Mouse (Mus musculus) forebrain, embryonic 14.5 days (tissue): ENCODE data around the gene Fam78b. TPM values are rescaled to one million over a fixed set of nuclear protein-coding genes. Genes with fewer than 3 reads are reported as not detected.

Experiments used
- ATAC-seq: fragments of 200-750 bp; cut with Nextera tagmentation; 2 replicates; pipeline ENCODE4 v1.8.0; 2017; ENCODE audit warnings: mild to moderate bottlenecking, moderate library complexity
- DNase-seq: peaks from one replicate; pipeline ENCODE4 v3.0.0-alpha.2; 2015; ENCODE audit warnings: low spot score
- H3K27ac ChIP-seq: fragments of 300-500 bp; sonication (generic); 2 replicates; pipeline ENCODE4 v1.5.1; 2014; ENCODE audit warnings: low read depth, mild to moderate bottlenecking, control low read depth, low read length, moderate library complexity
- H3K27me3 ChIP-seq: fragments of 300-500 bp; sonication (generic); replicated peaks from 2 replicates; pipeline ENCODE4 v1.6.1; 2014; ENCODE audit warnings: low read length, control low read depth, mixed read lengths; ENCODE audit not compliant: control insufficient read depth, insufficient read depth
- H3K36me3 ChIP-seq: fragments of 300-500 bp; sonication (generic); 2 replicates; pipeline ENCODE4 v1.6.1; 2014; ENCODE audit warnings: low read length, control low read depth; ENCODE audit not compliant: control insufficient read depth, insufficient read depth
- H3K4me1 ChIP-seq: fragments of 300-500 bp; sonication (generic); 2 replicates; pipeline ENCODE4 v1.6.1; 2014; ENCODE audit warnings: antibody characterized with exemption, low read length, control low read depth; ENCODE audit not compliant: control insufficient read depth, insufficient read depth
- H3K4me2 ChIP-seq: fragments of 300-500 bp; sonication (generic); 2 replicates; pipeline ENCODE4 v1.6.1; 2014; ENCODE audit warnings: mild to moderate bottlenecking, control low read depth, low read length
- H3K4me3 ChIP-seq: fragments of 300-500 bp; sonication (generic); 2 replicates; pipeline ENCODE4 v1.5.1; 2014; ENCODE audit warnings: low read depth, low read length, control low read depth
- H3K9ac ChIP-seq: fragments of 300-500 bp; sonication (generic); 2 replicates; pipeline ENCODE4 v1.6.1; 2014; ENCODE audit warnings: mild to moderate bottlenecking, low read length, control low read depth, moderate library complexity
- H3K9me3 ChIP-seq: fragments of 300-500 bp; sonication (generic); replicated peaks from 2 replicates; pipeline ENCODE4 v1.6.1; 2016; ENCODE audit warnings: low read length, control low read depth, mixed read lengths; ENCODE audit not compliant: control insufficient read depth
- WGBS: fragments of 180-500 bp; shearing (Covaris S2); extraction: QIAGEN DNeasy Blood & Tissue Kit; methylation state at CpG from one replicate; pipeline ENCODE4 v1.1.7; 2014; 5-methylcytosine and 5-hydroxymethylcytosine counted together
- polyA plus RNA-seq: library from polyadenylated mRNA; unstranded; fragments of >200 nt; fragmentation: Nextera tagmentation; extraction: Ambion mirVana; gene quantifications from 2 replicates; pipeline ENCODE4 v1.2.1, GENCODE M21; 2014

Gene Fam78b
- polyA plus RNA-seq, result 5.9 and 7.0 TPM in 2 replicates

DNA sequence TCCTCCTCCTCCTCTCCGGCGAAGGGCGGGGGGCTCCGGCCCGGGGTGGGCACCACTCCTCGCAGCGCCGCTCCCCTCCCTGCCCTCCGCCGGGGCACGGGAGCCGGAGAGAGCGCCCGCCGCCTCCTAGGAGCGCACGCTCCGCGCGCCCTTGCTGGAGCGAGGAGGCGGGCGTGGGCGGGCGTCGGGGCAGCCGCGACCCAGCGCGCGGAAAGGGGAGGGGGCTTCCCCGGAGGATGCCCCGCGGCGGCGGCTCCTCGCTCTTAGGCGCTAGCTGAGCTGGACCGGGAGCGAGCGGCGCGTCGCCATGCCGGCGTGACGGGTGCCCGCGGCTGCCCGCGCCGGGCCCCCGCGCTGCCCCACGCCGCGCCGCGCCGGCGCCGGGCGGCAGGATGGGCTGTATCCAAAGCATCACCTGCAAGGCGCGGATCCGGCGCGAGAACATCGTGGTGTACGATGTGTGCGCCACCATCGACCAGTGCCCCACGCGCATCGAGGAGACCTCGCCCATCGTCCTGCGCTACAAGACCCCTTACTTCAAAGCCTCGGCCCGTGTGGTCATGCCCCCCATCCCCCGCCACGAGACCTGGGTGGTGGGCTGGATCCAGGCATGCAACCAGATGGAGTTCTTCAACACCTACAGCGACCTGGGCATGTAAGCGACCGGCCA lies at the start of gene Fam78b:
Fam78b (plus strand) TSS at position 244 of the 670 bp plus-strand sequence.
- Histone ChIP-seq H3K27me3 (no peaks in the 10 kb centered on the region), H3K9me3 (no peaks in the 10 kb centered on the region), H3K36me3 (no peaks in the 10 kb centered on the region), H3K4me1 (peaks cover 2% of the 10 kb centered on the region; the same call in 1 of the 2 replicates), H3K9ac (peak within 1 kb of the TSS; percentile 88), H3K4me3 (peak within 1 kb of the TSS; percentile 73), H3K27ac (peak within 1 kb of the TSS; percentile 93), H3K4me2 (peak within 1 kb of the TSS; percentile 83)
- under 1% methylated on average over 48 of the region's 85 CpGs for WGBS
- peak; percentile 61 for DNase-seq
- peak; percentile 74 for ATAC-seq

DNA sequence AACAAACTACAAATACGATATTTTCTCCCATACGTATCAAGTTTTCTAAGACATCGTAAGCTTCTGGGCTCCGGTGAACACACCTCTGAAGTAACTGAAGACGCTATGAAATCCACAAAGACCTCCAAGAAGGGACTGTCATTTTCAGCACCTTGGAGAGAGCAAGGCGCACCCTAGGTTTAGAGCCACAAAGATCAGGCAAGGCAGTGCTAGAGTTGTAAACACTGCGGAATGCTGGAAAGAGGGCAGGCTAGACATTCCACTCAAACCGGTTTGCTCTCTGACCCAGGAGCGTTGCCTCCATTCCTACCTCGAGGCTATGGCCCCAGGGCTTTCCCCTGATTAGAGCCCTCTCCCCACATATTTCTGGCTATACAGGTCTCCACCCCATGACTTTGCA lies 36.7 kb upstream of the Fam78b start:
- H3K9me3 ChIP-seq, result no peaks in the 10 kb centered on the region
- H3K9ac ChIP-seq, result no peak overlapping the region
- H3K27ac ChIP-seq, result no peak overlapping the region
- H3K36me3 ChIP-seq, result no peaks in the 10 kb centered on the region
- ATAC-seq (no peak), DNase-seq (peak; percentile 30)
- H3K27me3 ChIP-seq, result no peaks in the 10 kb centered on the region
- no peaks in the 10 kb centered on the region for H3K4me1 ChIP-seq
- no peak overlapping the region for H3K4me2 ChIP-seq
- 32% methylated on average over 10 of the region's 10 CpGs for WGBS
- H3K4me3 ChIP-seq, result no peak overlapping the region

DNA sequence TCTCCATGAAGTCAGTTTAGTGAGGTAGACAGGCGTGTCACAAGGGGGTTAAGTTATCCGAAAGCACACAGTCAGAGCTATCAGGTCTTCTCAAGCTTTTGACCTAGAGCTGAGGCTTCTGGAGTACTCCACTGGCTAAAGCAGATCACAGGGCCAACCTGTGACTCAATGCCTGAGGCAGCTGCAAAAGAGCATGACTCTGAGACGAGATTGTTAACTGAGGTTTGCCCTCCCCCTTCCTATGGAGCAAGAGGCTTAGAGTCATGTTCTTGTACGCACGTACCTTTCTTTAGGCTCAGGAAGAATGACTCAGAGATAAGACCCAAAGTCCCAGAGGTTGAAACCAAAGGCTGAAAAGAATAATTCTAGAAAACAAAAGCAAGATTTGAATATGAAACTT lies 32.9 kb upstream of the Fam78b start:
- no peak for ATAC-seq
- DNase-seq, result no peak
- WGBS, result 71% methylated on average over 5 of the region's 5 CpGs

DNA sequence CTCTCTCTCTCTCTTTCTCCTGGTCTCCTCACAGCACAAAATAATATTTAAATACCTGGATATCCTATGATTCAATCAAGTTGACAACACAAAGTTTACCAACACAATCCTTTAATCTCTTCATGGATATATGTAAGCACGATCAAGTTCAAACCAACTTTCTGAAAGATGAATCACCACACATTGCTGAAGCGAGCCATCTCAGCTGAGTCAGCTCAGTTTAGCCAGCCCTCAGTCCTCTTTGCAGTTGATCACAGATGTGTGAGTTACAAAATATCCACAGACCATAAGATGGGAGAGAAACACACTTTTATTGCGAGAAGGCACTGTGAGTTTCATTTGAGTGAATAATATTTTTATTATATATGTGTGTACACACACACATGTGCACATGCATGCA lies 27.5 kb upstream of the Fam78b start:
- no peaks in the 10 kb centered on the region for H3K36me3 ChIP-seq

More for the DNA sequence above, 32.9 kb upstream of the Fam78b start:
- no peak overlapping the region for H3K27ac ChIP-seq
- no peak overlapping the region for H3K9ac ChIP-seq
- no peaks in the 10 kb centered on the region for H3K27me3 ChIP-seq
- no peak overlapping the region for H3K4me2 ChIP-seq
- no peaks in the 10 kb centered on the region for H3K9me3 ChIP-seq
- no peaks in the 10 kb centered on the region for H3K36me3 ChIP-seq
- no peaks in the 10 kb centered on the region for H3K4me1 ChIP-seq
- no peak overlapping the region for H3K4me3 ChIP-seq

DNA sequence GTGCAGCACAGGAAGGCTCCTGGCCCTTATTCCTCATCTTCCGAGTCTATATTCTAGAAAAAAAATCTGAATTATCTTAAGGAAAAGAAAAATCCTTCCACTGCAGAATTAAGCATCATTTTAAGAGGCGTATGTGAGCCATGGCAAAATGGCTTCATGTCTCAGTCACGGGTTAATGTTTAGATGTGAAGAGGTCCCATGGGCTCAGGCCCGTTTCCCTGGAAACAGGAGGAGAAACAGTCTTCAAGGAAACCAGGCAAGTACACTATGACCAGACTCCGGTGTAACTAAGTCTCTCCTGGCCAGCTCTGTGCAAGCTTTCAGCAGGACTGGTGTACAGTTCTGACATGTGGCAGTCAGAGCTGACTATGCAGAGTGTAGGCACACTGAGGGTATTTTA lies 22.6 kb upstream of the Fam78b start:
- H3K9ac ChIP-seq, result no peak overlapping the region
- no peak overlapping the region for H3K27ac ChIP-seq
- no peak overlapping the region for H3K4me3 ChIP-seq
- no peaks in the 10 kb centered on the region for H3K36me3 ChIP-seq
- ATAC-seq (no peak), DNase-seq (no peak)
- 86% methylated on average over 5 of the region's 5 CpGs for WGBS
- H3K4me2 ChIP-seq, result no peak overlapping the region
- H3K4me1 ChIP-seq, result no peaks in the 10 kb centered on the region
- no peaks in the 10 kb centered on the region for H3K9me3 ChIP-seq
- no peaks in the 10 kb centered on the region for H3K27me3 ChIP-seq

More for the DNA sequence above, 27.5 kb upstream of the Fam78b start:
- DNase-seq (no peak), ATAC-seq (no peak)
- H3K4me1 ChIP-seq, result no peaks in the 10 kb centered on the region
- no peak overlapping the region for H3K4me2 ChIP-seq
- H3K9me3 ChIP-seq, result no peaks in the 10 kb centered on the region
- whole genome bisulfite sequencing, result 90% methylated on average over 3 of the region's 3 CpGs
- no peak overlapping the region for H3K4me3 ChIP-seq
- H3K9ac ChIP-seq, result no peak overlapping the region
- H3K27me3 ChIP-seq, result no peaks in the 10 kb centered on the region
- no peak overlapping the region for H3K27ac ChIP-seq

DNA sequence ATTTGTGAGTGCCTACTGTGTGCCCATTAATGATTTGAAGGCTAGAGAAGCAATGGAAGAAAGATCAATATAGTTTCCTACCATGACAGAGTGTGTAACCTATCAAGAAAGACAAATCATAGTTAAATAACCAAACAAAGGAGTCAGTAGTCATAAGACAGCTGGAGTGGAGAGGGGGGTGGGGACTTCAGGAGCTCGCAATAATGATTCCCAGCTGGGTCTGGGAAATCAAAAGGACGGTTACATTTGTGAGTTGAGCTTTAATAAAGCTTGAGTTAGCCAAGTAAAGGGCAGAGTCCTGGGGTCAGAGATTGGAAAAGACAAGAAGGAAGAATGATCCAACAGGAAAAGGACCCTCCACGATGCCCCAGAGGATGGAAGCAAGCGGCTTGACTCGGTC lies 7.0 kb upstream of the Fam78b start:
- H3K27ac ChIP-seq, result no peak overlapping the region
- DNase-seq, result no peak
- H3K4me3 ChIP-seq, result no peak overlapping the region
- no peaks in the 10 kb centered on the region for H3K4me1 ChIP-seq
- H3K9me3 ChIP-seq, result no peaks in the 10 kb centered on the region
- no peak overlapping the region for H3K9ac ChIP-seq
- ATAC-seq, result no peak
- WGBS, result 81% methylated on average over 5 of the region's 5 CpGs
- no peaks in the 10 kb centered on the region for H3K36me3 ChIP-seq
- H3K27me3 ChIP-seq, result no peaks in the 10 kb centered on the region
- no peak overlapping the region for H3K4me2 ChIP-seq

DNA sequence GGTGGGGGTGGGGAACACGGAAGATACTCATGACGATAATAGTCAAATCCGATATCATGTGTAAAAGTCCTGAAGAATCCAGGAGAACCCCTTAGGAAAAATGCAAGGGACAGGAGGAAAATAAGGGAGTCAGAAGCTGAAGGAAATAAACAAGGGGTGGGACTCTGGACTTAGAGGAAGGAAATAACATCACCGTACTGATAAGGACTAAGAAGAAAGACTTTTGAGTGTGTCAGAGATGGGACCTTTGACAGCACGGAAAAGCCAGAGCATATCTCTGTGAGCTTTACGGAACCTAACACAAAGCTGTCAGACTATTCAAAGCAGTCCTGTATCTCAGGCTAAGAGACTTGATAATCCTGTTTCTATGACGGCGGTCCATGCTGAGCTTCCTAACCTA lies 5.0 kb upstream of the Fam78b start:
- WGBS, result 95% methylated on average over 8 of the region's 8 CpGs
- ATAC-seq (no peak), DNase-seq (no peak)
- H3K27me3 ChIP-seq, result no peaks in the 10 kb centered on the region
- H3K36me3 ChIP-seq, result no peaks in the 10 kb centered on the region
- H3K4me1 ChIP-seq, result no peaks in the 10 kb centered on the region
- no peak overlapping the region for H3K4me2 ChIP-seq
- no peak overlapping the region for H3K4me3 ChIP-seq
- no peaks in the 10 kb centered on the region for H3K9me3 ChIP-seq
- H3K27ac ChIP-seq, result no peak overlapping the region
- no peak overlapping the region for H3K9ac ChIP-seq

DNA sequence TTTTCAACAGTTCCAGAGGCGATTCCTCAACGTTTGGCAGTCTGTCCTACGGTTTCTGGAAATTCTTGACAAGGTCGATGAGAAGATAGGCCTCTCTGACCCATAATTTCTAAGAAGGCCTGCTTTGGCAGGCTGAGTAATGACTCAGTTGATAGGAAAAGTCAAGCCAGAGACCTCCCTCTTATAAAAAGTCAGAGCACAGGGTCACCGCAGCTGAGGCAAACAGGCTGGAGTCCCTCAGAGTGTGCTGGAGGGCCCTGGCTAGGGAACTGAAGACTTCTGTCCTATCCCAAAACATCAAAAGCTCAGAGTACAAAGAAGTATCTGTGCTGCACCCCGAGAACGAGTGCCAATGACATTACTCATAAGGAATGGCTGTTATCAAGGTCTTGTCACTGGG lies 4.4 kb upstream of the Fam78b start:
- H3K4me2 ChIP-seq, result no peak overlapping the region
- DNase-seq, result no peak
- WGBS, result 82% methylated on average over 7 of the region's 7 CpGs
- no peak overlapping the region for H3K4me3 ChIP-seq
- no peak overlapping the region for H3K27ac ChIP-seq
- no peaks in the 10 kb centered on the region for H3K4me1 ChIP-seq
- no peak for ATAC-seq
- no peaks in the 10 kb centered on the region for H3K27me3 ChIP-seq
- H3K9ac ChIP-seq, result no peak overlapping the region
- no peaks in the 10 kb centered on the region for H3K36me3 ChIP-seq
- H3K9me3 ChIP-seq, result no peaks in the 10 kb centered on the region

DNA sequence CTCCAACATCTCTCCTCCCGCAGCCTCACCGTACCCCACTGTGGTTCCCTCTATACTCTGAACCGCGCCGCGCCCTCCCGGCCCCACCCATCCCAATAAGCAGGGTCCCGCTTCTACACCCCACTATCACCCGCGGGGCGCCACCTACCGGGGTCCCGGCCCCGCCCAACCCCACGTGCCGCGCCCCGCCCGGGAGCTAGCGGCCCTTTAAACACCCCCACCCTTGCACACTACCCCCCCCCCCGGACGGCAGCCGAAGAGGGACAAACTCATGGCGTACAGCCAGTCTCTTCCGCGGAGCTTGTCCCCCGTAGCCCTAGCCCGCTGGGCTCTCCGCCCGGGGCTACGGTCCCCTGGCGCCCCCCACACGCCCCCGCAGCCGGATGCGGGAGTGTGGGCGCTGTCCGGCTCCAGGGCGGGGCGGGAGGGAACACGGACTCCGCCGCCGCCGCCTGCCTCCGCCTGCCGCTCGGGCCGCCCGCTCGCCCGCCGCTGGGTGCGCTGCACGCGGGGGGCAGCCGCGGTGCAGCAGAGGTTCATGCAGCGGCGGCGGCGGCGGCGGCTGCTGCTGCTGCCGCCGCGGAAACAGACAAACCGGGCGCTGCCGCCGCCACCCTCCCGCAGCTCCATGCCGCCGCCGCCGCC lies 566 bp upstream of the Fam78b start:
- peak; percentile 77 for DNase-seq
- peak overlapping the region; percentile 83 for H3K4me2 ChIP-seq
- H3K4me1 ChIP-seq, result peaks cover 2% of the 10 kb centered on the region; the same call in 1 of the 2 replicates
- no peaks in the 10 kb centered on the region for H3K9me3 ChIP-seq
- peak overlapping the region; percentile 93 for H3K27ac ChIP-seq
- under 1% methylated on average over 46 of the region's 76 CpGs for WGBS
- H3K9ac ChIP-seq, result peak overlapping the region; percentile 88
- peak; percentile 82 for ATAC-seq
- peak overlapping the region; percentile 73 for H3K4me3 ChIP-seq
- no peaks in the 10 kb centered on the region for H3K27me3 ChIP-seq
- H3K36me3 ChIP-seq, result no peaks in the 10 kb centered on the region
